Mouse (Mus musculus) megakaryocyte, embryonic 14.5 days (primary cell): ENCODE results near the gene Il21r.

ENCODE experiments used
- FLI1 ChIP-seq: IDR thresholded peaks from 2 replicates; pipeline ENCODE4 v1.6.1; 2012; ENCODE audit warnings: low read length, inconsistent platforms, mixed read lengths
- GATA1 ChIP-seq: IDR thresholded peaks from 3 replicates; pipeline ENCODE4 v1.6.1; 2012; ENCODE audit warnings: mixed read lengths, low read length, inconsistent platforms, borderline replicate concordance

DNA sequence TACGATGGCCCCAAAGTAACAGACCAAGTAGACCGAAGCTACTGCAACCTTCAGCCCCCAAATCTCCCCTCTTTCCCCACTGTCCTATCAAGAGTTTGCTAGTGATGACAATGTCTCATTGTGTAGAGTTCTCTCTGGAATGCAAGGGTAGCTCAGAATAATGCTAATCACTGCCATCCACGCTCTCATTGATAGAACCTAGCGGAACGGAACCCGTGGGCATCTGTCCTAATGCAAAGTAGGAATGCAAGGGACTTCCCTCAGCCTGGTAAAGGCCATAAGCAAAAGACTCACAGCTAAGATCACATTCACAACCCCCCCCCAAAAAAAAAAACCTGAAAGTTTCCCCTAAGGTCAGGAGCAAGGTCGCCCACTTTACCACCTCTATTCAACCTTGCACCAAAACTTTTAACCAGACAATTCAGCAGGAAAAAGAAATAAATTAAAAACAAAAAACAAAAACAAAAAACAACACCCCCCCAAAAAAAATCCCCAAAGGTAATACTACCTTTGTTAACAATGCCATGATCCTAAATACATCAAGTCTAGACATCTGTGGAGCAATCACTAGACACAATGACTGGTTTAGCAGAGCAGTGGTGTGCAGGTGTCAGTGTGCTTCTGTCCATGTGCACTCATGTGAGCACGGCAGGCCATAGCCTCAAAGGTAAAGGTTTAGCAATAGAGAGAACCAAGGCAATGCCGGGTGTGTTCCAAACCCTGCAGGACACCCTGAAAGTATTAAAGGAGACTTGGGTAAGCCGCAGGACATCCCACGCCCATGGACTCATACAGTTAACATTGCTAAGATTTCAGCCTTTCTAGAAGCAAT is 5.5 kb upstream of the Il21r start:
- no peak for TF ChIP-seq GATA1
- no peak for TF ChIP-seq FLI1
